Mouse (Mus musculus): ENCODE results near the gene Kifc3.

DNA sequence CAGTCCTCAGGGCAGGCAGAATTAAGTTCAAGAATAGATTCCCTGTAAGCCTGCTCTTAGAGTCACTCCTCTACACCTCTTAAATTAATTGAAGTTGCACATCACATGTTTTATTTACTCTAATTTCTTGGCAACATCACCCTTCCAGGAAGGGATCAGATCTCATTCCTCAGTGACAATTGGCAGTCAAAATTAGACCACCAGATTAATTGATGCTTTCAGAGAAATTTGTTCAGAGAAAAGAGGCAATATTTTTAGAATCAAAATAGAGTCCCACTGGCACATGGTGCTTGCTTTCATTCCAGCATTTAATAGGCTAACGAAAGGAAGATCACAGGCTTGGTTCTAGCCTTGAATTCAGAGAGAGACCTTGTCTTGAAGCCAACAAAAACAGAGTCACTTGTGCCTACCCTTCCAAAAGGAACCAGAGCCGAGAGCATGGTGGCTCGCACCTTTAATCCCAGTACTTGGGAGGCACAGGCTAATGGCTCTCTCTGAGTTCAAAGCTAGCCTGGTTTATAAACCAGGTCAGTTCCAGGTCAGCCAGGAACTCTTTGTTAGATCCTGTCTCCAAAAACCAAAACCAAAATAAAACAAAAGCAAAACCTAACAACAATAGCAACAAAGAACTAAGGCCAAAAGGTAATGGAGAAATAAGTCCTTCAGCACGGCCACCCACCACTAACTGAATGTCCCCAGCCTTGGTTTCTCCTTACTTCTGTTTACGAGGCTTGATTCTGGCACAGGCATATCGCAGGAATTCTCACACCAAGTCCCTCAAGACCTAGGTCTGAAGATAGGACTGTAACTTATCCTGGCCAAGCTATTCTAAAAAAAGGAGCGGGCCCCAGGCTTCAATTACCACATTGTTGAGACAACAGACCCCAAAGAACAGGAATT, 23.9 kb upstream of the Kifc3 start:
- no peak for TF ChIP-seq CTCF (IDR thresholded peaks at IDR 0.05; ENCODE audit: control insufficient read depth, insufficient read depth, low read length)
- no peak for TF ChIP-seq POLR2A (IDR thresholded peaks at IDR 0.05; ENCODE audit: borderline replicate concordance, control insufficient read depth, low read depth, low read length)
